Mouse (Mus musculus) bone marrow macrophage, adult 2 months (primary cell): ENCODE results near the gene Cct6b.

Source experiments
- CTCF ChIP-seq: IDR thresholded peaks from 2 replicates; pipeline ENCODE4 v1.5.1; 2012; ENCODE audit warnings: low read depth, mild to moderate bottlenecking, low read length, moderate library complexity
- POLR2A ChIP-seq: IDR thresholded peaks from 2 replicates; pipeline ENCODE4 v1.6.1; 2012; ENCODE audit warnings: mild to moderate bottlenecking, low read depth, low read length, borderline replicate concordance

GRCm38 (mm10) chr11:82719294-82719693, 44.8 kb downstream of the Cct6b start:
- TF ChIP-seq POLR2A (no peak), CTCF (no peak)
